Mouse (Mus musculus): ENCODE data around the gene Myh14.

Gene Myh14

GRCm38 (mm10) chr7:44572213-44572701 lies 98.4 kb downstream of the Myh14 start, which contains the start of gene Napsa:
Gene Napsa (plus strand): TSS chr7:44572380.
- no peak for DNase-seq

- DNase-seq: no peak
These were observed 98.8 kb downstream of the Myh14 start for GRCm38 (mm10) chr7:44571811-44572210.

GRCm38 (mm10) chr7:44570989-44571388 lies 99.7 kb downstream of the Myh14 start:
- no peak for DNase-seq

GRCm38 (mm10) chr7:44568803-44569202 lies 101.8 kb downstream of the Myh14 start:
- DNase-seq: no peak

- DNase-seq: no peak
These were observed 105.2 kb downstream of the Myh14 start for GRCm38 (mm10) chr7:44565414-44565813.

- no peak for DNase-seq
These were observed 106.2 kb downstream of the Myh14 start for GRCm38 (mm10) chr7:44564486-44564885.

GRCm38 (mm10) chr7:44563284-44563683 lies 107.4 kb downstream of the Myh14 start:
- DNase-seq: no peak

- DNase-seq: peak; percentile 88
These were observed 109.9 kb downstream of the Myh14 start for GRCm38 (mm10) chr7:44560435-44561400.

- no peak for DNase-seq
These were observed 113.0 kb downstream of the Myh14 start for GRCm38 (mm10) chr7:44557629-44558028.

Measured in right cerebral cortex, postnatal 4 days (tissue).